Mouse (Mus musculus) limb, embryonic 11.5 days (tissue): ENCODE data around the gene 1110032A03Rik. TPM values are rescaled to one million over a fixed set of nuclear protein-coding genes. Genes with fewer than 3 reads are reported as not detected.

ENCODE experiments used
- ATAC-seq: fragments of 200-750 bp; cut with Nextera tagmentation; 2 replicates; pipeline ENCODE4 v1.8.0; 2017; ENCODE audit warnings: low read depth; ENCODE audit not compliant: insufficient number of reproducible peaks, low FRiP score, low TSS enrichment
- DNase-seq: peaks from one replicate; pipeline ENCODE4 v3.0.0-alpha.2; 2015; ENCODE audit warnings: low spot score
- H3K27ac ChIP-seq: fragments of 300-500 bp; sonication (generic); replicated peaks from 2 replicates; pipeline ENCODE4 v1.5.1; 2014; ENCODE audit warnings: low read depth, mild to moderate bottlenecking, low read length
- H3K27me3 ChIP-seq: fragments of 300-500 bp; sonication (generic); 2 replicates; pipeline ENCODE4 v1.6.1; 2014; ENCODE audit warnings: mild to moderate bottlenecking, low read length, mixed read lengths; ENCODE audit not compliant: control insufficient read depth, insufficient read depth
- H3K36me3 ChIP-seq: fragments of 300-500 bp; sonication (generic); 2 replicates; pipeline ENCODE4 v1.6.1; 2014; ENCODE audit warnings: mild to moderate bottlenecking, low read length, moderate library complexity, mixed read lengths; ENCODE audit not compliant: control insufficient read depth, insufficient read depth
- H3K4me1 ChIP-seq: fragments of 300-500 bp; sonication (generic); 2 replicates; pipeline ENCODE4 v1.6.1; 2014; ENCODE audit warnings: low read length, mixed read lengths; ENCODE audit not compliant: control insufficient read depth, insufficient read depth
- H3K4me2 ChIP-seq: fragments of 300-500 bp; sonication (generic); 2 replicates; pipeline ENCODE4 v1.6.1; 2014; ENCODE audit warnings: low read depth, mild to moderate bottlenecking, moderate library complexity; ENCODE audit not compliant: severe bottlenecking
- H3K4me3 ChIP-seq: fragments of 300-500 bp; sonication (generic); 2 replicates; pipeline ENCODE4 v1.5.1; 2014; ENCODE audit warnings: low read depth, low read length
- H3K9ac ChIP-seq: fragments of 300-500 bp; sonication (generic); 2 replicates; pipeline ENCODE4 v1.6.1; 2014; ENCODE audit warnings: mild to moderate bottlenecking, low read length
- H3K9me3 ChIP-seq: fragments of 300-500 bp; sonication (generic); 2 replicates; pipeline ENCODE4 v1.6.1; 2016; ENCODE audit warnings: low read length; ENCODE audit not compliant: control insufficient read depth
- WGBS: fragments of 180-500 bp; shearing (Covaris S2); extraction: QIAGEN DNeasy Blood & Tissue Kit; methylation state at CpG from one replicate; pipeline ENCODE4 v1.1.7; 2014; 5-methylcytosine and 5-hydroxymethylcytosine counted together
- polyA plus RNA-seq: library from polyadenylated mRNA; unstranded; fragments of >200 nt; fragmentation: Nextera tagmentation; extraction: Ambion mirVana; gene quantifications from 2 replicates; pipeline ENCODE4 v1.2.1, GENCODE M21; 2014

The 1110032A03Rik gene
- polyA plus RNA-seq, 1 experiment from 2014 or later: 30.7 TPM

DNA sequence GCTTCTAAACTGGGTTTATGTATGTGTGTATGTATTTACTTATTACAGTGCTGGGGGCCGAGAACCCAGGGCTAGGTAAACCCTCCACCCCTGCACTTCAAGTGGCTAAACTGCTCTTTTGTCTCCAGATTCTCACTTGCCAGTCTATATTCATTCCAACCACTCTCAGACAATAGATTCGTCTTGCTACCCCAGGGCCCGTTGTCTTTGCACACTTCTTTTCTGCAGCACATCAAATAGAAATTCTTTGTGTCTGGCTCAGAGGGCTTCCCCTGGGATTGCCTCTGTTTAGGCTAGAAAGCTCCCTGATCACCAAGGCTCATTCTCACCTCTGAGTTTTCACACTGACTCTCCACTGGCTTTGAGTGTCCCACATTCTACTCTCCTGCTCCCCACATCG is 42.8 kb downstream of the 1110032A03Rik start:
- Histone ChIP-seq H3K27ac (no peak overlapping the region), H3K4me3 (no peak overlapping the region), H3K27me3 (no peaks in the 10 kb centered on the region), H3K4me2 (no peak overlapping the region), H3K9me3 (no peaks in the 10 kb centered on the region), H3K36me3 (no peaks in the 10 kb centered on the region), H3K4me1 (0 out of 2 replicates have a peak, but pooled peaks cover 4% of the 10 kb centered on the region), H3K9ac (no peak overlapping the region)
- DNase-seq: no peak
- ATAC-seq: no peak
- 22% methylated on average over 4 of the region's 4 CpGs for WGBS

DNA sequence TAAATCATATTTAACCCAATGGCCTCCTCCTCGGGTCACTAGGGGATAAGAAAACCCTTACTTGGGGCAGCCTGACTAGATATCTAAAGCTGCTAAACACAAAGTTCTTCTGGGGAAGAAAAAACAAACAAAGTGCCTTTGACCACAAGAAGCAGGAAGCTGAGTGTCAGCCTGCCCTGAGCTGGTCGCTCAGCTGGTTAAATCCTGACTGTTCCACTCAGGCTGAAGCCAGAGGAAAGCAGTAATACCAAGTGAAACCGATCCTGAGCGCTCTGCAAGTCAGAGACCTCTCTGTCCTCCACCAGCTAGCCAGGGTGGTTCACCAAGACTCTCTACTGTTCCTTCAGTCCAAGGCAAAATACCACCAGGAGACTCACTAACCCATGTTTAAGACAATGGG is 45.7 kb downstream of the 1110032A03Rik start:
- WGBS: 42% methylated on average over 4 of the region's 4 CpGs
- Histone ChIP-seq H3K27ac (no peak overlapping the region), H3K4me2 (no peak overlapping the region), H3K4me3 (no peak overlapping the region), H3K9me3 (no peaks in the 10 kb centered on the region), H3K27me3 (no peaks in the 10 kb centered on the region), H3K4me1 (peaks cover 14% of the 10 kb centered on the region), H3K36me3 (no peaks in the 10 kb centered on the region), H3K9ac (no peak overlapping the region)
- no peak for ATAC-seq
- DNase-seq: no peak

DNA sequence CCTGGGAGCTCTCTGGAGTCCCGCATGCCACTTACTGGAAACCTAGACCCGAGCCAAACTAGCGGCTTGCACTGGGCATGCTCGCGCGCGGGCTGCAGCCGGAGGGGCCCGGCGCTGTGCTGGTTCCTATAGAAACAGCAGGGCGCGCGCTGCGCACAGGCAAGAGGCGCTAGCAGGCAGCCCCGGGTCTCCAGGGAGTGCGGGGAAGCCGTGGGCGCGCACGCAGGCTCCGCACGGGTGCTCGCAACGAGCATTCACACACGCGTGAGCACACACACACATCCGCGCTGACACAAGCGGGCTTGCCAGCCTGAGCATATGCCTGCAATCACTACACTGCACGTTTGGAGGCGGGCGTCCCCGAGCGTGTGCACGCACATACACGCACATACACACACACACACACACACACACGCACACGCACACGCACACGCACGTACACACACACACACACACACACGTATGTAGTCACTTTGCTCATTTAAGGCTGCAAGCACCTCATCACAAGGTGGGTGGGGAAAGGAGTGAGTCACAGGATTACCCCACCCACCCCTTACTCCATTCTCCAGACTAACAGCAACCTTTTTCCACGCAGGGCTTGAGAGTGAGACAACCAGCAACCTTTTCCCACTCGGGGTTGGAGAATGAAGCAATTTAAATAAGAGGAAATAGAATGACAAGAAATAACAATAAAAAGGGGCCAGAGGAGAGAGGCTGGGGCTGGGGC is 47.2 kb downstream of the 1110032A03Rik start:
- WGBS: under 1% methylated on average over 45 of the region's 45 CpGs
- peaks cover 19% of the 10 kb centered on the region for H3K4me1 ChIP-seq

DNA sequence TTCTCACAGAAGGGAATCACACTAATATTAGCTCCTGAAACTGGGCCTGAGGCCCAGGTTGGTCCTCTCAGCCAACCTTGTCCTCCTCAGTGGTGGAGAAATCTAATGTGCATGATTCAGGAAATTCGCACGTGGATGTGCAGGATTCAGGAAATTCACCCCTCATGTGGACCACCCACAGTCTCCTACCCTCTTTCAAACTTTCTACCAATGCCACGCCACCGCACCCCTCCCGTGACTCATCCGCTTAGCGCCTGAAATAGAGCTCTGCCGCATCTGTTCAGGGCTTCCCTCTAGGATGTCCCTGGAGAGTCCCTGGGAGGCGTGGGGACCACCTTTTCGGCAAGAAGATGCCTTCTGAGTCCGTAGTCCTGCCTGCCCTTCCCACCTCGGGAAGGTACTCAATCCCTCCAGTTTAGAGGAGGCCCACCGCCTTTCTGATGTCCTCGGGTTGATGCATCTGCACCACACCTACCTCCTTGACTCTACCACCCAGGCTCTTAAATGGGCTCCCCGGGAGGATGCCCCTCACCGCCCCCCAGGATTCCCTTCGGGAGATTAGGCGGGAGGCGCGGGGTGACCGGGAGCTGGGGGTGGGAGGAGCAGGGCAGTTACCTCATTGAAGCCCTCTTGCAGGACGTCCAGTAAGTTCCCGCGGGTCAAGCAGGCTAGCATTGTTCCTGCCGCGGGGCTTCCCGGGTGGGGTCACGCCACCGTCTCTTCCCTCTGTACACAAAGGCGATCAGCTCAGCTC is 48.0 kb downstream of the 1110032A03Rik start:
- Histone ChIP-seq H3K9me3 (no peaks in the 10 kb centered on the region), H3K27me3 (no peaks in the 10 kb centered on the region), H3K9ac (peak overlapping the region; percentile 84), H3K4me1 (peaks cover 19% of the 10 kb centered on the region), H3K27ac (peak overlapping the region; percentile 81), H3K4me3 (peak overlapping the region; percentile 68), H3K4me2 (peak overlapping the region; percentile 83), H3K36me3 (no peaks in the 10 kb centered on the region)
- ATAC-seq (peak; percentile 24; the same call in 1 of the 2 replicates), DNase-seq (peak; percentile 58)
- WGBS: 2% methylated on average over 29 of the region's 30 CpGs

More for the DNA sequence above, 47.2 kb downstream of the 1110032A03Rik start:
- peak overlapping the region; percentile 81 for H3K27ac ChIP-seq
- no peaks in the 10 kb centered on the region for H3K36me3 ChIP-seq
- H3K4me2 ChIP-seq: peak overlapping the region; percentile 83
- ATAC-seq (peak; percentile 90), DNase-seq (peak; percentile 88)
- H3K4me3 ChIP-seq: peak overlapping the region; percentile 68
- no peaks in the 10 kb centered on the region for H3K9me3 ChIP-seq
- no peaks in the 10 kb centered on the region for H3K27me3 ChIP-seq
- peak overlapping the region; percentile 84 for H3K9ac ChIP-seq

DNA sequence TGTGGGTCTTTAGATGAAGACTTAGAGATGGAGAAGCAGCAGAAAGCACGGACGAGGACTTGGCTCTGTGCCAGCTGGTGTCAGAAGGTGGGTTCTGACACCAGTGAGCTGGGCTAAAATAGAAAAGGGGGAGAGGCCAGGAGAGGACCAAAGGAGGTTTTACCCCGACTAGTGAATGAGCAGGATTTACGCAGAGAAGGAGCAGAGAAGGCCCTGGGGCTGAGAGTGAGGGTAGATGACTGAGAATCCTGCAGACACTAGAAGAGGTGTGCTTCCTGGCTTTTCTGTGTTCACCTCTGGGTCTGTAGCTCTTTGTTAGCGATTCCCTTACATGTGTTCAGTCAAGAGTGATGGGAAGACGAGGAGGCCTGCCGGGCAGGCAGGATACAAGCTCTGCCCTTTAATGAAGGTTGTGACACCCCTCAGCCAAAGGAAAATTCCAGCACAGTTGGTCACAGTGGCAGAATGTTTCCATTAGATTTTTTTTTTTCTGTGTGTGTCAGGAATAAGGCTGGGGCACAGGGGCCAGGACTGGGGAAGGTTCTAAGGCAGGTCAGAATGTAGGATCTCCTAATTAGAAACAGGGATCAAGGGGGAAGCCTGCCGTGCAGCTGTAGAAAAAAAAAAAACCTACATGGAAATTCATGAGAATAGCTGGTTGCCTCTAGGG is 49.3 kb downstream of the 1110032A03Rik start:
- H3K4me3 ChIP-seq: peak overlapping the region; percentile 68; the same call in 1 of the 2 replicates

DNA sequence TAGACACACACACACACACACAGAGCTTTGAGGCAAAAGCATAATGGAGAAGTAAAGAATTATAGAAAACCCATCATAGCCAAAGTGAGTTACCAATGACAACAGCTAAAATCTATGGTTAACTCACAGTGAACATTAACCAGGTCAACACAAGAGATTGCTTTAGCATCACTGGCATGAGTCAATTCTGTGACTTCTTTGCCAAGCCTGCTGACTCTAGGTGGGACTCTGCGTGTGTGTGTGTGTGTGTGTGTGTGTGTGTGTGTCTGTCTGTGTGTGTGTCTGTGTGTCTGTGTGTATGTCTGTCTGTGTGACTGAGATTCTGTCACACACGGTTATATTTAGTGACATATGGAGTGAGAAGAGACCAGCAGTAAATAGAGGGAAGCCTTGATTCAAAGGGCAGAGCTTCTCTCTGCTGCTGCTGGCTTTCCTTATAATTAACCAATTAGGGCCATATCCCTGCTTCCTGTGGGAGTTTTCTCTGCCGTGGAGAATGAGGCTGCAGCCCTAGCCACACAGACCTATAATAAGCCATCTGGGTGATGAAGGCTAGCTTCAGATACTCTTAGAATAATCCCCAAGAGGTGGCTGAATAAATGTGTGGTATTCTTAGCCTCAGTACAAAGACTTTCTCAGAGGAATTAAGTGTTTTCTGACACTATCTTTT is 50.5 kb downstream of the 1110032A03Rik start:
- Histone ChIP-seq H3K4me1 (peaks cover 24% of the 10 kb centered on the region), H3K27me3 (no peaks in the 10 kb centered on the region), H3K4me3 (no peak overlapping the region), H3K27ac (no peak overlapping the region), H3K4me2 (no peak overlapping the region), H3K9me3 (no peaks in the 10 kb centered on the region), H3K36me3 (no peaks in the 10 kb centered on the region; the same call in 1 of the 2 replicates), H3K9ac (no peak overlapping the region)
- no peak for ATAC-seq
- 32% methylated on average over 3 of the region's 3 CpGs for WGBS
- DNase-seq: no peak

More for the DNA sequence above, 49.3 kb downstream of the 1110032A03Rik start:
- Histone ChIP-seq H3K9me3 (no peaks in the 10 kb centered on the region), H3K9ac (peak overlapping the region; percentile 13; the same call in 1 of the 2 replicates), H3K4me2 (peak overlapping the region; percentile 83), H3K27me3 (no peaks in the 10 kb centered on the region), H3K27ac (peak overlapping the region; percentile 81), H3K36me3 (no peaks in the 10 kb centered on the region), H3K4me1 (peaks cover 22% of the 10 kb centered on the region)
- no peak for ATAC-seq
- 14% methylated on average over 8 of the region's 8 CpGs for WGBS
- DNase-seq: peak; percentile 65

DNA sequence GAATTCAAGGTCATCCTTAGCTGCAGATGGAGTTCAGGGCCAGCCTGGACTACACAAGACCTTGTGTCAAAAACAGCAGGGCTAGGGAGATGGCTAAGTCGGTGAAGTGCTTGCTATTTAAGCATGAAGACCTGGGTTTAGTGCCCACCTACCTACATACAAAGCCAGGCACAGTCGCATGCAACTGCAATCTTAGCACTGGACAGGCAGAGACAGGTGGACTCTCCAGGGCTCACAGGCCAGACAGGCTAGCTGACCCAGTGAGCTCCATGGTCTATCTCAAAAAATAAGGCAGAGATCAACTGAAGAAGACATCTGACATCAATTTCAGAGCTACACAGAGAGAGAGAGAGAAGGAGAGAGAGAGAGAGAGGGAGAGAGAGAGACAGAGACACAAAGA is 51.2 kb downstream of the 1110032A03Rik start:
- ATAC-seq (no peak), DNase-seq (no peak)
- Histone ChIP-seq H3K27ac (no peak overlapping the region), H3K9me3 (no peaks in the 10 kb centered on the region), H3K4me3 (no peak overlapping the region), H3K4me1 (peaks cover 24% of the 10 kb centered on the region), H3K36me3 (no peaks in the 10 kb centered on the region; the same call in 1 of the 2 replicates), H3K27me3 (no peaks in the 10 kb centered on the region), H3K9ac (no peak overlapping the region), H3K4me2 (no peak overlapping the region)
- 89% methylated on average over 2 of the region's 2 CpGs for WGBS

DNA sequence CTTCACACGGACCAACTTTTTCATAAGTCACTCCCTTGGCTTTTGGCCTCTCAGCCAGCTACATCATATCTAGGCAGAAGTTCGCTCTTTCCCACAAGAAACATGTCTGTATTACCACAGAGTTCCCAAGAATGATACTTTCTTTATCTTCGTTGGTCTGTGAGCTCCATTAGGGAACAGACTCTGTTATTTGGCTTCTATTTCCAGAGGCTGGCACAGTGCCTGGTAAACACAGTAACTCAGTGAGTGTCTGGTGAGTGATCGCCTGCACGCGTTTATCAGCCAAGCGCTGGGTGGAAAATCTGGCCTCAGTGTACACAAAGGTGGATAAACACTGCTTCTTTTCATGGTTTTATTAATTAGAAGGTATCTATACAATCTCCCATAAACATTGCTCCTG is 51.9 kb downstream of the 1110032A03Rik start:
- DNase-seq (no peak), ATAC-seq (no peak)
- Histone ChIP-seq H3K9ac (no peak overlapping the region), H3K9me3 (no peaks in the 10 kb centered on the region), H3K4me3 (no peak overlapping the region), H3K4me1 (peaks cover 22% of the 10 kb centered on the region), H3K27ac (no peak overlapping the region), H3K27me3 (no peaks in the 10 kb centered on the region), H3K36me3 (no peaks in the 10 kb centered on the region; the same call in 1 of the 2 replicates), H3K4me2 (no peak overlapping the region)
- WGBS: 77% methylated on average over 7 of the region's 7 CpGs
